Mouse (Mus musculus): ENCODE results near the gene Sun3.

Gene Sun3

GRCm38 (mm10) chr11:8983237-8983861 is 65.4 kb downstream of the Sun3 start:
- peak; percentile 47 for DNase-seq (ENCODE audit: low read depth, low spot score)

GRCm38 (mm10) chr11:8978154-8978553 is 70.6 kb downstream of the Sun3 start:
- no peak for DNase-seq (ENCODE audit: low read depth, low spot score)

GRCm38 (mm10) chr11:8973166-8973565 is 75.6 kb downstream of the Sun3 start, which contains the start of gene Pkd1l1:
Gene Pkd1l1 (minus strand): TSS chr11:8973266.
- no peak for DNase-seq (ENCODE audit: low read depth, low spot score)

- no peak for DNase-seq (ENCODE audit: low read depth, low spot score)
Measured at GRCm38 (mm10) chr11:8972093-8972492, 76.7 kb downstream of the Sun3 start.

- no peak for DNase-seq (ENCODE audit: low read depth, low spot score)
Measured at GRCm38 (mm10) chr11:8970509-8970908, 78.3 kb downstream of the Sun3 start.

GRCm38 (mm10) chr11:8968094-8968493 is 80.7 kb downstream of the Sun3 start:
- no peak for DNase-seq (ENCODE audit: low read depth, low spot score)

All from CD4-positive helper T cell, adult 2 months (primary cell).